Mouse (Mus musculus) urinary bladder, postnatal 0 days (tissue): ENCODE data around the gene Avl9. TPM values are rescaled to one million over a fixed set of nuclear protein-coding genes. Genes with fewer than 3 reads are reported as not detected.

Experiments
- polyA plus RNA-seq: library from polyadenylated mRNA; unstranded; fragments of >200 nt; fragmentation: Nextera tagmentation; extraction: Ambion mirVana; gene quantifications from 2 replicates; pipeline ENCODE4 v1.2.1, GENCODE M21; 2015

The Avl9 gene
- polyA plus RNA-seq: 4.8 and 6.1 TPM in 2 replicates

DNA sequence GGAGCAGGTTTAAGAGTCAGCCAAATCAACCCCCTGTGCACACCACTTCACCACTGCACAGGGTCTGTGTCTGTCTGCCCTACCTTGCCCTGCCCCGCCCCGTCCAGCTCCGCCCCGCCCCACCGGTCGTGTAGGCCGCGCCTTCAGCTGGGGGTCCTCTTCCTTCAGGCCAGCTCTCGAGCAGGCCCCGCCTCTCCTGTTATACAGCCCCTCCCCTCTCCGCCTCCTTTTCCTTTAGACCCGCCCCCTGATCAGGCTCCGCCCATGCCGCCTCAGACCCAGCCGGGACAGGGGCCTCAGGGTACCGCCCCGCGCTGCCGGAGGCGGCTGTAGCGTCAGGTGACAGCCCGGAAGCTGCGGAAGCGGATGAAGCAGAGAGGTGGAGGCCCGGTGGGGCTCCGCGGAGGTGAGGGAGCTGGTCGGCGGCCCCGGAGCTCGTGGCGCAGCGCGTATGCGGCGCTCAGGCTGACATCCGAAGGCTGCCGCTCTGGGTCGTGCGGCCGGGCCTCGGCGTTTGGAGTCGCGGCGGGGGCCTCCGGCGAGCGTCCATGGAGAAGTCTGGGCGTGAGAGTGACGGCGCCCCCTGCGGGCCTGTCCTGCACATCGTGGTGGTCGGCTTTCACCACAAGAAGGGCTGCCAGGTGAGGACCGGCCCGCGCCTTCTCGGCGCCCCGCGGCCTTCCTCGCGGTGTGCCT lies at the start of gene Avl9:
TSS of gene Avl9 (plus strand) at position 326 of the 696 bp plus-strand sequence.

GRCm38 (mm10) chr6:56703931-56704900 lies 10.5 kb upstream of the Avl9 start, which contains the start of gene Lsm5:
TSS of gene Lsm5 (minus strand) at chr6:56704710.

DNA sequence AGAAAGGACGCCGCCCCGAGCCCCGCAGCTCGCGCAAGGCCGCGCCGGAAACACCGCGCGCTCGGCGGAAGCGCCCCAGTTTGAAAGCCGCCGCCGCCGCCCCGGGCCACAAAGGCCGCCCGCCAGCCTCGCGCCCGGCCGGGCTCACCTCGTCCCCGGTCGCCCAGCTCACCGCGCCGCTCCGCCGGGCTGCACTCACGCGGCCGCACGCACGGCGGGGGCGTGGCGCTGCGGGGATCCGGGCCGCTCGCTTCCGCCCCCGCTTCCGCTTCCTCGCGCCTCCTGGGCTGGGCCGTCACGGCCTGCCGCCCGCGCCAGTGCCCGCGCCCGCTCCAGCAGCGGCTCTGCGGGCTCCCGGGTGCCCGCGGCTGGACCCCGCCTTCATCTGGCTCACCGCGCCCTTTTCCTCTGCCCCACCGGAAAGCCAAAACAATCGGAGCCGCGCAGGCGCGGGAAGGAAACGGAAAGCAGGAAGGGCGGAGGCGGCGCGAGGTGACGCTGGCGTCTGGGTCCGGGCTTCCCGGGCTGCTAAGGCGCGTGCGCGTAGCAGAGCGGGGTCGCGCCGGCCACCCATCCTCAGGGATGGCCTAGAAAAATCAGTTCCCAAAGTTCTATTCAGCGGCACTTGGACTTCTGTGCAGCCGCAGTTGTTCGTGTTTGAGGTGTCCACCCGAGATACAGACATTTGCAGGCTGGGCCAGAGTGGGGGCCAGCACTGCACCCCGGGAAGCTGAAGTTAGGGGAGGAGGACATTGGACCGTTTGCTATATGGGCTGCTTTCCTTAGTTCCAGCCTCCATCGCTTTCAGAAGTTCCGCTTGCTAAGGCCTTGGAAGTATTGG lies 82.8 kb downstream of the Avl9 start, which contains the start of gene Kbtbd2:
TSS of gene Kbtbd2 (minus strand) at position 503 of the 841 bp plus-strand sequence.

Other genes starting within 250 kb of the Avl9 start
- 0.16 and 0.28 TPM in 2 replicates for gene Pde1c, start 145.8 kb upstream of the Avl9 start, polyA plus RNA-seq
- 70.5 and 87.8 TPM in 2 replicates for gene Lsm5, start 10.2 kb upstream of the Avl9 start, polyA plus RNA-seq
- gene Kbtbd2, start 82.9 kb downstream of the Avl9 start, polyA plus RNA-seq: 12.1 and 13.6 TPM in 2 replicates
- gene Fkbp9, start 117.2 kb downstream of the Avl9 start, polyA plus RNA-seq: 120 and 136 TPM in 2 replicates
- 39.8 and 41.6 TPM in 2 replicates for gene Nt5c3, start 209.0 kb downstream of the Avl9 start, polyA plus RNA-seq
- 0.13 and 0.22 TPM in 2 replicates for gene Vmn1r4, start 209.1 kb downstream of the Avl9 start, polyA plus RNA-seq